Mouse (Mus musculus): ENCODE data around the gene Nfatc3. TPM values are rescaled to one million over a fixed set of nuclear protein-coding genes. Genes with fewer than 3 reads are reported as not detected.

Gene Nfatc3
- polyA plus RNA-seq, 2 experiments = 7.8 to 27.2 TPM

GRCm38 (mm10) chr8:106150653-106151000 lies 92.0 kb downstream of the Nfatc3 start:
- Histone ChIP-seq H3K9me3 (ENCODE audit: control insufficient read depth, low read length) (no peaks in the 10 kb centered on the region), H3K4me2 (replicated peaks; ENCODE audit: low read depth, low read length, severe bottlenecking) (peak overlapping the region; percentile 61), H3K4me3 (replicated peaks; ENCODE audit: low read length) (peak overlapping the region; percentile 78), H3K4me1 (ENCODE audit: control insufficient read depth, insufficient read depth, low read length) (peaks cover 6% of the 10 kb centered on the region; the same call in 1 of the 2 replicates), H3K27ac (replicated peaks; ENCODE audit: low read depth, low read length) (no peak overlapping the region), H3K9ac (ENCODE audit: low read depth, low read length, severe bottlenecking) (peak overlapping the region; percentile 73), H3K27me3 (ENCODE audit: control insufficient read depth, insufficient read depth, low read length) (no peaks in the 10 kb centered on the region), H3K36me3 (ENCODE audit: control insufficient read depth, insufficient read depth, low read length) (peaks cover 10% of the 10 kb centered on the region)
- TF ChIP-seq POLR2A (IDR thresholded peaks at IDR 0.05; ENCODE audit: borderline replicate concordance, extremely low read depth, insufficient read depth, insufficient read length) = no peak
- ATAC-seq (ENCODE audit: low FRiP score, low read depth) = no peak
- 17% methylated on average over 8 of the region's 8 CpGs for WGBS
- DNase-seq (ENCODE audit: low spot score) = no peak

- ATAC-seq (ENCODE audit: low FRiP score, low read depth) (no peak), DNase-seq (ENCODE audit: low spot score) (no peak)
- peak overlapping the region; percentile 73; the same call in 1 of the 2 replicates for H3K9ac ChIP-seq (ENCODE audit: low read depth, low read length, severe bottlenecking)
- 72% methylated on average over 9 of the region's 9 CpGs for WGBS
- TF ChIP-seq POLR2A (IDR thresholded peaks at IDR 0.05; ENCODE audit: borderline replicate concordance, extremely low read depth, insufficient read depth, insufficient read length) = no peak
- H3K27ac ChIP-seq (replicated peaks; ENCODE audit: low read depth, low read length) = no peak overlapping the region
- H3K36me3 ChIP-seq (ENCODE audit: control insufficient read depth, insufficient read depth, low read length) = peaks cover 10% of the 10 kb centered on the region
- peaks cover 6% of the 10 kb centered on the region; the same call in 1 of the 2 replicates for H3K4me1 ChIP-seq (ENCODE audit: control insufficient read depth, insufficient read depth, low read length)
- no peaks in the 10 kb centered on the region for H3K27me3 ChIP-seq (ENCODE audit: control insufficient read depth, insufficient read depth, low read length)
- no peaks in the 10 kb centered on the region for H3K9me3 ChIP-seq (ENCODE audit: control insufficient read depth, low read length)
- H3K4me2 ChIP-seq (replicated peaks; ENCODE audit: low read depth, low read length, severe bottlenecking) = peak overlapping the region; percentile 61
- peak overlapping the region; percentile 78 for H3K4me3 ChIP-seq (replicated peaks; ENCODE audit: low read length)
These were observed 92.4 kb downstream of the Nfatc3 start for GRCm38 (mm10) chr8:106151041-106151440.

- Histone ChIP-seq H3K27ac (replicated peaks; ENCODE audit: low read depth, low read length) (no peak overlapping the region), H3K9ac (ENCODE audit: low read depth, low read length, severe bottlenecking) (no peak overlapping the region), H3K4me1 (ENCODE audit: control insufficient read depth, insufficient read depth, low read length) (peaks cover 6% of the 10 kb centered on the region; the same call in 1 of the 2 replicates), H3K9me3 (ENCODE audit: control insufficient read depth, low read length) (no peaks in the 10 kb centered on the region), H3K27me3 (ENCODE audit: control insufficient read depth, insufficient read depth, low read length) (no peaks in the 10 kb centered on the region), H3K36me3 (ENCODE audit: control insufficient read depth, insufficient read depth, low read length) (peaks cover 10% of the 10 kb centered on the region), H3K4me2 (replicated peaks; ENCODE audit: low read depth, low read length, severe bottlenecking) (no peak overlapping the region), H3K4me3 (replicated peaks; ENCODE audit: low read length) (no peak overlapping the region)
- ATAC-seq (ENCODE audit: low FRiP score, low read depth) (no peak), DNase-seq (ENCODE audit: low spot score) (no peak)
- no peak for TF ChIP-seq POLR2A (IDR thresholded peaks at IDR 0.05; ENCODE audit: borderline replicate concordance, extremely low read depth, insufficient read depth, insufficient read length)
- 76% methylated on average over 4 of the region's 4 CpGs for WGBS
These were observed 94.2 kb downstream of the Nfatc3 start for GRCm38 (mm10) chr8:106152876-106153275.

GRCm38 (mm10) chr8:106157419-106157818 lies 98.8 kb downstream of the Nfatc3 start:
- Histone ChIP-seq H3K36me3 (ENCODE audit: control insufficient read depth, insufficient read depth, low read length) (peaks cover 38% of the 10 kb centered on the region), H3K27ac (replicated peaks; ENCODE audit: low read depth, low read length) (no peak overlapping the region), H3K9me3 (ENCODE audit: control insufficient read depth, low read length) (no peaks in the 10 kb centered on the region), H3K9ac (ENCODE audit: low read depth, low read length, severe bottlenecking) (no peak overlapping the region), H3K4me1 (ENCODE audit: control insufficient read depth, insufficient read depth, low read length) (no peaks in the 10 kb centered on the region), H3K27me3 (ENCODE audit: control insufficient read depth, insufficient read depth, low read length) (no peaks in the 10 kb centered on the region), H3K4me3 (replicated peaks; ENCODE audit: low read length) (no peak overlapping the region), H3K4me2 (replicated peaks; ENCODE audit: low read depth, low read length, severe bottlenecking) (no peak overlapping the region)
- ATAC-seq (ENCODE audit: low FRiP score, low read depth) (no peak), DNase-seq (ENCODE audit: low spot score) (no peak)
- no peak for TF ChIP-seq POLR2A (IDR thresholded peaks at IDR 0.05; ENCODE audit: borderline replicate concordance, extremely low read depth, insufficient read depth, insufficient read length)
- 96% methylated on average over 1 of the region's 1 CpGs for WGBS

DNA sequence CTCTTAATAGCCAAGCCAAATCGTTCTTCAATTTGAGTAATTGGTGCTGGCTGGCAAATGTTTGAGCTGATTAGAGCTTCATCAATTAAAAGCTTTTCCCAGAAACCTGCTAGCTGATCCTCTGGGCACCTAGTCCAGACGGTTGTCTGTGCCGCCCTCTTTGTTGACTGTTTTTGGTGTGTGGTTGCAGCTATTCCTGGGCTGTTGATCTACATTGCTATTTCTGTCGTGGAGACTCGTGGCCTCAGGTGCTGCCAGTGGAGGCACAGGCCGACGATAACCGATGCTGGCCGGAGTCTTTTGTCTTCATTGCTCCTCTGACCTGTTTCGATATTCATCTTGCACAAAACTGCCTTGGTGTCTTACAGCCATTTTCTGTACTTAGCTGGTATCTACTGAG lies 99.7 kb downstream of the Nfatc3 start:
- Histone ChIP-seq H3K9me3 (ENCODE audit: control insufficient read depth, low read length) (no peaks in the 10 kb centered on the region), H3K4me3 (replicated peaks; ENCODE audit: low read length) (no peak overlapping the region), H3K27me3 (ENCODE audit: control insufficient read depth, insufficient read depth, low read length) (no peaks in the 10 kb centered on the region), H3K4me2 (replicated peaks; ENCODE audit: low read depth, low read length, severe bottlenecking) (no peak overlapping the region), H3K36me3 (ENCODE audit: control insufficient read depth, insufficient read depth, low read length) (peaks cover 47% of the 10 kb centered on the region), H3K27ac (replicated peaks; ENCODE audit: low read depth, low read length) (no peak overlapping the region), H3K4me1 (ENCODE audit: control insufficient read depth, insufficient read depth, low read length) (no peaks in the 10 kb centered on the region), H3K9ac (ENCODE audit: low read depth, low read length, severe bottlenecking) (no peak overlapping the region)
- WGBS = 90% methylated on average over 10 of the region's 10 CpGs
- DNase-seq (ENCODE audit: low spot score) = no peak
- TF ChIP-seq POLR2A (IDR thresholded peaks at IDR 0.05; ENCODE audit: borderline replicate concordance, extremely low read depth, insufficient read depth, insufficient read length) = no peak
- ATAC-seq (ENCODE audit: low FRiP score, low read depth) = no peak

DNA sequence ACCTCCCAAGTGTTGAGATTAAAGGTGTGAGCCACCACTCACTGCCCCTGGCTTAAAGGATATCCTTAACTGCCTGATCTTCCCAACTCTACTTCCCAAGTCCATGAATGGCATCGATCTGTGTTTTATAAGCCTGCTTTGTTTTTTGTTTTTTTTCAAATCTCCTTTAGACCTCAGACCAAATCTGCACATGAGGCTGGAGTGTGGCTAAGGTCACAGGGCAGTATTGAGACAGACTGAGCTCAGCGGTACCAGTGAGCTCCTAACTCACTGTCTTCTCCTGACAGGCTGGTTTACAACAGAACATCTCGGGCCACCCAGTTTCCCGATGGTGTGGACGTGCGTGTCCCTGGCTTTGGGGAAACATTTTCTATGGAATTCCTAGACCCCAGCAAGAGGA lies 101.2 kb downstream of the Nfatc3 start:
- Histone ChIP-seq H3K27ac (replicated peaks; ENCODE audit: low read depth, low read length) (no peak overlapping the region), H3K9ac (ENCODE audit: low read depth, low read length, severe bottlenecking) (no peak overlapping the region), H3K4me3 (replicated peaks; ENCODE audit: low read length) (no peak overlapping the region), H3K27me3 (ENCODE audit: control insufficient read depth, insufficient read depth, low read length) (no peaks in the 10 kb centered on the region), H3K4me1 (ENCODE audit: control insufficient read depth, insufficient read depth, low read length) (no peaks in the 10 kb centered on the region), H3K4me2 (replicated peaks; ENCODE audit: low read depth, low read length, severe bottlenecking) (no peak overlapping the region), H3K36me3 (ENCODE audit: control insufficient read depth, insufficient read depth, low read length) (peaks cover 52% of the 10 kb centered on the region), H3K9me3 (ENCODE audit: control insufficient read depth, low read length) (no peaks in the 10 kb centered on the region)
- no peak for TF ChIP-seq POLR2A (IDR thresholded peaks at IDR 0.05; ENCODE audit: borderline replicate concordance, extremely low read depth, insufficient read depth, insufficient read length)
- DNase-seq (ENCODE audit: low spot score) (no peak), ATAC-seq (ENCODE audit: low FRiP score, low read depth) (no peak)
- WGBS = 86% methylated on average over 6 of the region's 6 CpGs

Data from limb, embryonic 14.5 days (tissue).